Mouse (Mus musculus) intestine, embryonic 14.5 days (tissue): ENCODE measurements around the gene Prmt8. TPM values are rescaled to one million over a fixed set of nuclear protein-coding genes. Genes with fewer than 3 reads are reported as not detected.

Experiments used
- ATAC-seq: fragments of 200-750 bp; cut with Nextera tagmentation; replicated peaks from 2 replicates; pipeline ENCODE4 v1.8.0; 2017; ENCODE audit warnings: low read depth, moderate number of reproducible peaks, moderate TSS enrichment, moderate library complexity; ENCODE audit not compliant: low FRiP score, low TSS enrichment
- DNase-seq: peaks from one replicate; pipeline ENCODE4 v3.0.0-alpha.2; 2018; ENCODE audit warnings: low spot score
- H3K27ac ChIP-seq: fragments of 300-500 bp; sonication (generic); 2 replicates; pipeline ENCODE4 v1.5.1; 2014; ENCODE audit warnings: low read depth, mild to moderate bottlenecking, control low read depth
- H3K27me3 ChIP-seq: fragments of 300-500 bp; sonication (generic); replicated peaks from 2 replicates; pipeline ENCODE4 v1.6.1; 2014; ENCODE audit warnings: low read length, control low read depth; ENCODE audit not compliant: control insufficient read depth, insufficient read depth
- H3K36me3 ChIP-seq: fragments of 300-500 bp; sonication (generic); 2 replicates; pipeline ENCODE4 v1.6.1; 2014; ENCODE audit warnings: low read length, control low read depth; ENCODE audit not compliant: control insufficient read depth, insufficient read depth
- H3K4me1 ChIP-seq: fragments of 300-500 bp; sonication (generic); replicated peaks from 2 replicates; pipeline ENCODE4 v1.6.1; 2014; ENCODE audit warnings: low read length, control low read depth, mixed read lengths; ENCODE audit not compliant: control insufficient read depth, insufficient read depth
- H3K4me2 ChIP-seq: fragments of 300-500 bp; sonication (generic); 2 replicates; pipeline ENCODE4 v1.6.1; 2014; ENCODE audit warnings: low read length
- H3K4me3 ChIP-seq: fragments of 300-500 bp; sonication (generic); 2 replicates; pipeline ENCODE4 v1.5.1; 2014; ENCODE audit warnings: low read depth, low read length, control low read depth, mixed read lengths
- H3K9ac ChIP-seq: fragments of 300-500 bp; sonication (generic); 2 replicates; pipeline ENCODE4 v1.6.1; 2014; ENCODE audit warnings: mild to moderate bottlenecking, low read length
- H3K9me3 ChIP-seq: fragments of 300-500 bp; sonication (generic); 2 replicates; pipeline ENCODE4 v1.6.1; 2016; ENCODE audit warnings: low read length, control low read depth; ENCODE audit not compliant: control insufficient read depth
- WGBS: fragments of 180-500 bp; shearing (Covaris S2); extraction: QIAGEN DNeasy Blood & Tissue Kit; methylation state at CpG from one replicate; pipeline ENCODE4 v1.1.7; 2014; 5-methylcytosine and 5-hydroxymethylcytosine counted together
- polyA plus RNA-seq: library from polyadenylated mRNA; unstranded; fragments of >200 nt; fragmentation: Nextera tagmentation; extraction: Ambion mirVana; gene quantifications from 2 replicates; pipeline ENCODE4 v1.2.1, GENCODE M21; 2014

Prmt8 gene
- polyA plus RNA-seq, 1 experiment from 2014 or later: 0.19 TPM

DNA sequence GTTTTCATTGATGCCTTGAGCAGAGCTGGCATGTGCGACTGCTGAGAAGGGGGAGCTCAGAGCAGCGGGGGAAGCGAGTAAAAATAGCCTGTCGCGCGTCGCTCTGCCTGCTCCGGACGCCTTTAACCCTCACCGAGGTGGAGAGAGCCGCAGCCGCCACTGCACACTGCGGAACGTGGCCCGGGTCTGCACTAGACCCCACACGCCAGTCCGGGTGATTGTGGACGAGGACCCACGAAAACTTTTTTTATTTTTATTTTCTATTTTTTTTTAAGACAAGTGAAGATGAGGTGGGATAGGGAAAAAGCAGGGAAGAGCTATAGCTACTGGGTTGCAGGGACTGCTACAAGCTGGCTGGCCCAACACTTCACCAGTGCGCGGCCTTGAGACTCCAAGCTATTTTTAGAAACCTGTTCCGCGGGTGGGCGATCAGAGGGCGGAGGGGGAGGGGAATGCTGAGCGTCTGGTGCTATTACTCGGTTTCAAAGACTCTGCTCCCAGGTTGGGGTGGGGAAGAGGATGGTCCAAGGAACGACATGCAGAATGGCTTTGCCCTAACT is 2.6 kb downstream of the Prmt8 start:
- no peak for DNase-seq

DNA sequence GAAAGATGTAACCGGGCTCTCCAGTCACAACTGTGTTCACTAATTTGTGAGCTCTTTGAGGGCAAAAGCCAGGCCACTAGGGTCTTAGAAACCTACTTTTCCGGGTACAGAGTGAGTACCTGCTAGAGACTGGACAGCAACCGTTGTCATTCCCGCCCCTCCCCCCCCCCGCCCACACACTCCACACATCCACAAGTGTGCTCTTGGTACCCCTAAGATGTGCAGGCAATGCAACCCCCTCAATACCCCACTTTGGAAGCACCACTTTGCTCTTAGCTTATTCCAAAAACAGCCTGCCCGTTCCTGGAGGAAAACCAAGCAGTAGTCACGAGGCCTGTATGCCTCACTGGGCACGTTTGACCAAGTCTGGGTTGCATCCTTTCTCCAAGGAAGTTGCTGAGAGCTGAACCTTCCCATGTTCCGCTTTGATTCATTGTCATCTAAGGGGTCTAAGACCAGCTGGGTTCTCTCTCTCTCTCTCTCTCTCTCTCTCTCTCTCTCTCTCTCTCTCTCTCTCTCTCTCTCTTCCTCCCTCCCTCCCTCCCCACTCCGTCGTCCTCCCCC is 3.1 kb downstream of the Prmt8 start:
- WGBS: 12% methylated on average over 9 of the region's 11 CpGs
- H3K4me3 ChIP-seq: 0 out of 2 replicates have a peak overlapping the region, but pooled peaks have one; percentile 21
- H3K4me2 ChIP-seq: peak overlapping the region; percentile 45; the same call in 1 of the 2 replicates
- H3K9ac ChIP-seq: no peak overlapping the region
- ATAC-seq (no peak), DNase-seq (no peak)
- peaks cover 67% of the 10 kb centered on the region for H3K27me3 ChIP-seq
- H3K27ac ChIP-seq: no peak overlapping the region
- H3K4me1 ChIP-seq: peaks cover 17% of the 10 kb centered on the region
- no peaks in the 10 kb centered on the region for H3K9me3 ChIP-seq
- no peaks in the 10 kb centered on the region for H3K36me3 ChIP-seq

More for the DNA sequence above, 2.6 kb downstream of the Prmt8 start:
- H3K27ac ChIP-seq: no peak overlapping the region
- no peak overlapping the region for H3K9ac ChIP-seq
- peak overlapping the region; percentile 21 for H3K4me3 ChIP-seq
- no peak for ATAC-seq
- H3K4me2 ChIP-seq: peak overlapping the region; percentile 45
- no peaks in the 10 kb centered on the region for H3K9me3 ChIP-seq
- peaks cover 73% of the 10 kb centered on the region for H3K27me3 ChIP-seq
- WGBS: under 1% methylated on average over 28 of the region's 28 CpGs
- no peaks in the 10 kb centered on the region for H3K36me3 ChIP-seq
- peaks cover 17% of the 10 kb centered on the region for H3K4me1 ChIP-seq

DNA sequence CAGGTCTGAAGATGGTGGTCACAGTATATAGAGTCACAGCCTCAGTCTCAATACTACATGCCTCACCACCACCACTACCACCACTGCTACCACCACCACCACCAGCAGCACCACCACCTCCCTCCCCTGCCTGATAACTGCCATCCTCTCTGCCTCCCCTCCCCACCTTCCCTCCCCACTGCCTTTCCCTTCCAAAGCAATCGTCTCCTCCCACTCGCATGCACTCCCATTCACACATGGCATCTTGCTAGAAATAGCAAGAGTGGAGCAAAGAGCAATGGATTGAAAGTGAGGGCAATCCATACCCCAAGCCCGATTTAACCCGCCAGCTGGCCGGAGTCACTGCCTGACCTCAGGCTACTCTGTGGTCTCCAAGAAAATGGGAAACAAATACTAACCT is 3.7 kb downstream of the Prmt8 start:
- WGBS: 39% methylated on average over 5 of the region's 5 CpGs
- H3K9me3 ChIP-seq: no peaks in the 10 kb centered on the region
- H3K9ac ChIP-seq: no peak overlapping the region
- H3K27me3 ChIP-seq: peaks cover 61% of the 10 kb centered on the region
- H3K4me2 ChIP-seq: no peak overlapping the region
- no peaks in the 10 kb centered on the region for H3K36me3 ChIP-seq
- ATAC-seq (no peak), DNase-seq (no peak)
- no peak overlapping the region for H3K27ac ChIP-seq
- H3K4me1 ChIP-seq: peaks cover 17% of the 10 kb centered on the region
- no peak overlapping the region for H3K4me3 ChIP-seq

DNA sequence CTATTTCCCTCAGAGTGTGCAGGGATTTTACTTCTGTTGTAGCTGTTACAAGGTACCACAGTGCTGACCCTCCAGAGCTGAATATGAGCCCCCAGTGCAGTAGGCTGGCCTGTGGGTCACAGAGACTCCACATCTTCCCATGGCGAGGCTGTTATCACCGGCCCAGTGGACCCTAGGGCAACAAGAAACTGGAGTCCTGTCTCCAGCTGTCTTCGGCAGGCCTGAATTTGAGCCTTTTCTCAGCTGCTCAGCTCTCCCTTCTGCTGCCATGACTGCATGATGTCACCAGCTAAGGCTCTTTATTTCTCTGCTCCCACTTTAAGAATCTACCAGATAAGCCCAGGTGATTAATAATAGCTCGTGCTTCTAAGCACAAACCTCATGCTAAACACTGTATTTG is 11.0 kb downstream of the Prmt8 start:
- Histone ChIP-seq H3K4me2 (no peak overlapping the region), H3K27me3 (0 out of 2 replicates have a peak, but pooled peaks cover 3% of the 10 kb centered on the region), H3K9ac (no peak overlapping the region), H3K27ac (no peak overlapping the region), H3K9me3 (no peaks in the 10 kb centered on the region), H3K4me1 (no peaks in the 10 kb centered on the region), H3K4me3 (no peak overlapping the region), H3K36me3 (no peaks in the 10 kb centered on the region)
- no peak for DNase-seq
- ATAC-seq: no peak
- WGBS: 61% methylated on average over 4 of the region's 4 CpGs

DNA sequence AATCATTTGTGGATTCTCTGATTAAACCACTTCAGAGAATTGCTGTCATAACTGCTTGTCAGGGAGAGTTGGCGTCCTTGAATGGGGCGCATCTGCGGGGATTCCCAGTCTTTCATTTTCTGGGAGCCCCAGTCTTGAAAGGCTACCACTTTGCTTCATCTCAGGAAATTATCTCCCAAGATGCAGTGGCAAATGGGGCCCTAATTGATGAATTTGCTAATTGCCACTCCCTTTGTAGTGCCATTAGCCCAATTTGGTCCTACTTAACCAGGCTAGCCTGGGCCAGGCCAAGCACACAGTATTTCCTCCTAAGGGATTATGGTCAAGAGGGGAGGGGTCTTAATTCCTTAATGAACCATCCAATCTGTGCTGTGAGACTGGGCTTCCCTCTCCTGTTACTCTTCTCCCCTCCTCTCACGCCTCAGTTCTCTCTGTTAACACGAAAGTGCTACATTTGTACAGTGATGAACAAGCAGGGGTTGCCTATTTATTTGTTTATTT is 11.6 kb downstream of the Prmt8 start:
- Histone ChIP-seq H3K4me2 (no peak overlapping the region), H3K27me3 (no peaks in the 10 kb centered on the region), H3K27ac (no peak overlapping the region), H3K4me1 (no peaks in the 10 kb centered on the region), H3K9ac (no peak overlapping the region), H3K9me3 (no peaks in the 10 kb centered on the region), H3K36me3 (no peaks in the 10 kb centered on the region), H3K4me3 (no peak overlapping the region)
- no peak for DNase-seq
- ATAC-seq: no peak
- WGBS: 82% methylated on average over 5 of the region's 5 CpGs

DNA sequence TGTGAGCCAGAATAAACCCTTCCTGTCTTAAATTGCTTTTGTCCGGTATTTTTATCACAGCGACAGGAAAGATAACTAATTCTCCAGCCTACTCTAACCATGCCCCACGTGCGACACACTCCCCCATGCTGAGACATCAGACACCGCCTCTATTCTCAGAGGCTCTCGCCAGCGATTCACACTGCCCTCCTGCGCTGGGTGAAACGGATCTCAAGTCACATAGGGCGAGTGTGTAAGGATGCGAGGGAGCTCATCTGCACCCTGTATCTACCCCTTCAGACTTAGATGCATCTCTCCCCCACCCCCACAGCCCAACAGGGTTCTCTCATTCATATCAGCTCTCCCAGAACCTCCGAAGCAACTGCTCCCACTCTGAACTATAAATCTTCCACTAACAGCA is 12.4 kb downstream of the Prmt8 start:
- 42% methylated on average over 12 of the region's 12 CpGs for WGBS
- DNase-seq: no peak
- ATAC-seq: no peak

DNA sequence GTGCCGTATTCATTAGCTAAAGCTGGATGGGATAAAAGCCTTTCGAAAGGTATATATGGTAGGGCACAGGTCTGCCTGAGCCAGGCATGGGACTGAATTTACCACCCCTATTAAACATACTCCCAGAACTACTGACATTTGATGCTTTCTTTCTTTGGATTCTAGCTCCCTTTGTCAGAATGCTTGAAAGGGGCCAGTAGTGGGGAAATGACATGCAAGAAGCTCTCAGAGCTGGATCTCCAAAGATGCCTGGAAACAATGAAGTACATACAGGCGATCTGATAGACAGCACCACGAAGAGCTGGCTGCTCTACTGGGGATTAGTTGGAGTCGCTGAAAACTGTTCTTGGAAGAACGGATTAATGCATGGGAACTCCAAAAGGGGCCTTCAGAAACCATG is 16.0 kb downstream of the Prmt8 start:
- ATAC-seq (no peak), DNase-seq (no peak)
- no peak overlapping the region for H3K9ac ChIP-seq
- no peak overlapping the region for H3K27ac ChIP-seq
- no peak overlapping the region for H3K4me2 ChIP-seq
- no peaks in the 10 kb centered on the region for H3K36me3 ChIP-seq
- 76% methylated on average over 6 of the region's 6 CpGs for WGBS
- H3K9me3 ChIP-seq: no peaks in the 10 kb centered on the region
- no peaks in the 10 kb centered on the region for H3K4me1 ChIP-seq
- H3K4me3 ChIP-seq: no peak overlapping the region
- H3K27me3 ChIP-seq: no peaks in the 10 kb centered on the region

More for the DNA sequence above, 12.4 kb downstream of the Prmt8 start:
- Histone ChIP-seq H3K36me3 (no peaks in the 10 kb centered on the region), H3K27me3 (no peaks in the 10 kb centered on the region), H3K9ac (no peak overlapping the region), H3K4me1 (no peaks in the 10 kb centered on the region), H3K27ac (no peak overlapping the region), H3K9me3 (no peaks in the 10 kb centered on the region), H3K4me3 (no peak overlapping the region), H3K4me2 (no peak overlapping the region)

DNA sequence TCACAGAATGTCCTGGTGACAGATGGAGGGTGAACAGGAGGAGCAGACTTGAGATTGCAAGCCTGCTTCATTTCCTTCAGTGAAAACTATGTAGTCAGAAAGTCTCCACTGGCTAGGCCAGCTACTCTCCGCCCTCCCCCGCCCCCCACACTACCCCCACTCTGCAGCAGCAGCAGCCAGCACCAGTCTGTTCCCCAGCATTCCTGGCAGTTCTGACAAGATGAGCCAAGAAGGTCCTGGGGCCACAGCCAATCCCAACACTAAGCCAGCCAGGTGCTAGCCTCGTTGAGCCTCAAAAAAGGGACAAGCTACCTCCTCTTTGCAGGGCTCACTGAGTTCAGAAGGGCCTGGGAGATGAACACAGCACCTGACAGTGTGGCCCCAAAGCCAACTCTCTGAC is 16.6 kb downstream of the Prmt8 start:
- ATAC-seq: no peak
- no peaks in the 10 kb centered on the region for H3K9me3 ChIP-seq
- H3K36me3 ChIP-seq: no peaks in the 10 kb centered on the region
- H3K27me3 ChIP-seq: no peaks in the 10 kb centered on the region
- no peak overlapping the region for H3K4me3 ChIP-seq
- no peak overlapping the region for H3K4me2 ChIP-seq
- H3K27ac ChIP-seq: no peak overlapping the region
- H3K4me1 ChIP-seq: no peaks in the 10 kb centered on the region
- no peak for DNase-seq
- no peak overlapping the region for H3K9ac ChIP-seq
- WGBS: 30% methylated on average over 3 of the region's 3 CpGs

DNA sequence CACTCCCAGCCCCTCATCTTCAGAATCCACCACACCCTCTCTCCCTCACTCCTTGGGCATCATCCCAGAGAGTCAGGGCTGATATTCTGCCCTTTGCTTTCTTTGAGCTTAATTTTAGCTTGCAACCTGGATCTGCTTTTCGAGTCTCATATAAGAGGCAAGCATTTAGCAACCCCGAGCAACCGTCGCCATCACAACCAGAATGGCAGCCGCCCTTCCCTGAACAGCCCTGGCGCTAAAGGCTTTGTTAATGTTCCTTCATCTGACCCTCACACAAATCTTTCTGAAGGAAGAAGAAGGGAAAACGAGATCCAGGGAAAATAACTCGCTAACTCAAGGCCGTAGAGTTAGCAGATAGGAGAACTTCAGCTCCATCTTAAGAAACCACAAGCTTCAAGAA is 17.8 kb downstream of the Prmt8 start:
- no peak overlapping the region for H3K4me2 ChIP-seq
- ATAC-seq: no peak
- no peak for DNase-seq
- H3K9me3 ChIP-seq: no peaks in the 10 kb centered on the region
- H3K27ac ChIP-seq: no peak overlapping the region
- H3K36me3 ChIP-seq: no peaks in the 10 kb centered on the region
- H3K9ac ChIP-seq: no peak overlapping the region
- no peaks in the 10 kb centered on the region for H3K4me1 ChIP-seq
- 89% methylated on average over 9 of the region's 9 CpGs for WGBS
- H3K4me3 ChIP-seq: no peak overlapping the region
- no peaks in the 10 kb centered on the region for H3K27me3 ChIP-seq
